Mouse (Mus musculus) brain, embryonic 14.5 days (tissue): Measurements from ENCODE around the gene Prdm16.

ENCODE experiments used
- CTCF ChIP-seq: fragments of 200-500 bp; IDR thresholded peaks from 2 replicates; pipeline ENCODE4 v1.5.1; 2012; ENCODE audit warnings: inconsistent platforms, mild to moderate bottlenecking, moderate library complexity, borderline replicate concordance; ENCODE audit not compliant: insufficient read depth, insufficient read length; ENCODE audit errors: extremely low read depth
- POLR2A ChIP-seq: fragments of 200-500 bp; IDR thresholded peaks from 2 replicates; pipeline ENCODE4 v1.6.1; 2012; ENCODE audit warnings: mild to moderate bottlenecking, inconsistent platforms, borderline replicate concordance; ENCODE audit not compliant: poor library complexity, insufficient read depth, insufficient read length, severe bottlenecking; ENCODE audit errors: extremely low read depth

DNA sequence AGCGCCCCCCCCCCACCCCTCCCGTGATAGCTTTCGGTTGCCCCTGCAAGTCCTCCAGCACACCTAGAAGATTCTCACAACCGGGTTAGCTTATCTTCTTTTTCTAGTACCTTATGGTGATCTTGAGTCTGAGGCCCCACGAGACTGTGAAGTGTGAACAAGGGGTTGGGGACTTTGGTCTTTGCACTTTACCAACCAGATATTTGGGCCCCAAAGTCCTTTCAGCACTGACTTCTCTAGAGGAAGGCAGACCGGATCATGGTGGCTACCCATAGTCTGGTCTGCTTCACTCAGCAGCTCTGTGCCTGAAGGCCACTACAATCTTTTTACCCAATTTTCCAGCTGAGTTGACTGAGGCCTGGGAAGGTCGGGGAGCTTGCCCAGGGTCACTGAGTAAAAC is 144.4 kb downstream of the Prdm16 start:
- TF ChIP-seq POLR2A (no peak), CTCF (no peak)
